Mouse (Mus musculus): ENCODE data around the gene Apbb1. TPM values are rescaled to one million over a fixed set of nuclear protein-coding genes. Genes with fewer than 3 reads are reported as not detected.
A peak's percentile ranks its signal among the peaks of the same experiment; 100 is the strongest.

Gene Apbb1
- polyA plus RNA-seq, 1 experiment, result 35.4 TPM

- Histone ChIP-seq H3K4me3 (ENCODE audit: insufficient read depth, low read depth, low read length) (no peak overlapping the region), H3K27me3 (replicated peaks; ENCODE audit: control insufficient read depth, insufficient read depth, low read length) (no peaks in the 10 kb centered on the region), H3K36me3 (ENCODE audit: control insufficient read depth, insufficient read depth, low read length) (no peaks in the 10 kb centered on the region), H3K27ac (ENCODE audit: insufficient read depth, low read depth, low read length) (no peak overlapping the region), H3K4me1 (ENCODE audit: control insufficient read depth, insufficient read depth, low read length) (peaks cover 5% of the 10 kb centered on the region; the same call in 1 of the 2 replicates)
- DNase-seq, result peak; percentile 72
- TF ChIP-seq POLR2A (IDR thresholded peaks at IDR 0.05; ENCODE audit: low read depth, low read length) (no peak), CTCF (conservative IDR thresholded peaks at IDR 0.05; ENCODE audit: insufficient read depth, insufficient read length, low read depth, low read length) (no peak)
- WGBS, result 21% methylated on average over 6 of the region's 6 CpGs
Measured at GRCm38 (mm10) chr7:105520201-105520600, 61.3 kb downstream of the Apbb1 start.

GRCm38 (mm10) chr7:105519771-105520170, 61.7 kb downstream of the Apbb1 start:
- Histone ChIP-seq H3K36me3 (ENCODE audit: control insufficient read depth, insufficient read depth, low read length) (no peaks in the 10 kb centered on the region), H3K4me3 (ENCODE audit: insufficient read depth, low read depth, low read length) (no peak overlapping the region), H3K4me1 (ENCODE audit: control insufficient read depth, insufficient read depth, low read length) (peaks cover 5% of the 10 kb centered on the region; the same call in 1 of the 2 replicates), H3K27ac (ENCODE audit: insufficient read depth, low read depth, low read length) (no peak overlapping the region), H3K27me3 (replicated peaks; ENCODE audit: control insufficient read depth, insufficient read depth, low read length) (no peaks in the 10 kb centered on the region)
- WGBS, result 64% methylated on average over 2 of the region's 2 CpGs
- DNase-seq, result no peak
- TF ChIP-seq POLR2A (IDR thresholded peaks at IDR 0.05; ENCODE audit: low read depth, low read length) (no peak), CTCF (conservative IDR thresholded peaks at IDR 0.05; ENCODE audit: insufficient read depth, insufficient read length, low read depth, low read length) (no peak)

- Histone ChIP-seq H3K27ac (ENCODE audit: insufficient read depth, low read depth, low read length) (no peak overlapping the region), H3K36me3 (ENCODE audit: control insufficient read depth, insufficient read depth, low read length) (no peaks in the 10 kb centered on the region), H3K4me1 (ENCODE audit: control insufficient read depth, insufficient read depth, low read length) (peaks cover 5% of the 10 kb centered on the region; the same call in 1 of the 2 replicates), H3K4me3 (ENCODE audit: insufficient read depth, low read depth, low read length) (no peak overlapping the region), H3K27me3 (replicated peaks; ENCODE audit: control insufficient read depth, insufficient read depth, low read length) (no peaks in the 10 kb centered on the region)
- DNase-seq, result no peak
- 54% methylated on average over 11 of the region's 11 CpGs for WGBS
- TF ChIP-seq POLR2A (IDR thresholded peaks at IDR 0.05; ENCODE audit: low read depth, low read length) (no peak), CTCF (conservative IDR thresholded peaks at IDR 0.05; ENCODE audit: insufficient read depth, insufficient read length, low read depth, low read length) (no peak)
Measured at GRCm38 (mm10) chr7:105519336-105519735, 62.1 kb downstream of the Apbb1 start.

- peak; percentile 76 for DNase-seq
- 36% methylated on average over 9 of the region's 9 CpGs for WGBS
- H3K36me3 ChIP-seq (ENCODE audit: control insufficient read depth, insufficient read depth, low read length), result no peaks in the 10 kb centered on the region
- H3K27ac ChIP-seq (ENCODE audit: insufficient read depth, low read depth, low read length), result no peak overlapping the region
- no peak for TF ChIP-seq POLR2A (IDR thresholded peaks at IDR 0.05; ENCODE audit: low read depth, low read length)
- no peak for TF ChIP-seq CTCF (conservative IDR thresholded peaks at IDR 0.05; ENCODE audit: insufficient read depth, insufficient read length, low read depth, low read length)
- H3K4me1 ChIP-seq (ENCODE audit: control insufficient read depth, insufficient read depth, low read length), result peaks cover 5% of the 10 kb centered on the region; the same call in 1 of the 2 replicates
- H3K27me3 ChIP-seq (replicated peaks; ENCODE audit: control insufficient read depth, insufficient read depth, low read length), result no peaks in the 10 kb centered on the region
- H3K4me3 ChIP-seq (ENCODE audit: insufficient read depth, low read depth, low read length), result no peak overlapping the region
Measured at GRCm38 (mm10) chr7:105516669-105517360, 64.6 kb downstream of the Apbb1 start.

DNA sequence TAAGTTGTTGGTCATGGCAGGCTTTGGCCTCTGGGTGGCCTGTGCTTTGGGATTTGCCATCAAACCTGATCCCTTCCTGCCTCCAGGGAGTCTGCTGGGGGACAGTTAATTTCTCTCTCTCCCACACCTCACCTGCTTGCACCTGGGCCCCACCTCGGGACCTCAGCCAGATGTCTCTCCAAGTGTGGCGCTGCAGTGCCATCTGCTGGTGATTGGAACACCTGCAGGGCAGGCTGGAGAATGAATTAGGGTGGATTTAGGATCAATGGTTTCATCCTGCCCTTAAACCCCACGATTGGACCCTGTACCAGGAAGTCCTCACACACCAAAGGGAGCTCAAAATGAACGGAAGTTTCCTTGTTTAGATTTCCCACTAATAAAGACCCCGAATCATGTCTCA, 66.3 kb downstream of the Apbb1 start:
- no peak overlapping the region for H3K4me3 ChIP-seq (ENCODE audit: insufficient read depth, low read depth, low read length)
- TF ChIP-seq POLR2A (IDR thresholded peaks at IDR 0.05; ENCODE audit: low read depth, low read length), result no peak
- peak; percentile 89 for TF ChIP-seq CTCF (conservative IDR thresholded peaks at IDR 0.05; ENCODE audit: insufficient read depth, insufficient read length, low read depth, low read length)
- WGBS, result 13% methylated on average over 5 of the region's 5 CpGs

DNA sequence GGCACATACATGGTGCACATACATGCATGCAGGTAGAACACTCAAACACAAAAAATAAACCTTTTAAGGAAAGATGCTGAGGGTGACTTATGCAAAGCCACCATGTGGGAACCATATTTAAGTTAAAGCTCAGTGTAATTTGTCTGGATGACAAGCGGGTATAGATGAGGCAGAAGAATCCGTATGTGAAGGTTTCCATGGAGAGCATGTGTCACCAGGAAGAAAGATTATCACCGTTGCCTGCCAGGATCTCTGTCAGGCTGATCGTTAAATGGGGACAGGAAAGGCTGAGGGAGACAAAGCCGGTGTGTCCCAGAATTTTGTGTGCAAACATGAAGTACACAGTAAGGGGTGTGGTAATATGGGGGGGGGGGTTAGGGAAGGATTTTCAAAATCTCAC, 66.9 kb downstream of the Apbb1 start:
- no peak for TF ChIP-seq POLR2A (IDR thresholded peaks at IDR 0.05; ENCODE audit: low read depth, low read length)
- H3K4me1 ChIP-seq (ENCODE audit: control insufficient read depth, insufficient read depth, low read length), result peaks cover 5% of the 10 kb centered on the region; the same call in 1 of the 2 replicates
- no peak for DNase-seq
- no peaks in the 10 kb centered on the region for H3K27me3 ChIP-seq (replicated peaks; ENCODE audit: control insufficient read depth, insufficient read depth, low read length)
- H3K4me3 ChIP-seq (ENCODE audit: insufficient read depth, low read depth, low read length), result no peak overlapping the region
- no peak overlapping the region for H3K27ac ChIP-seq (ENCODE audit: insufficient read depth, low read depth, low read length)
- H3K36me3 ChIP-seq (ENCODE audit: control insufficient read depth, insufficient read depth, low read length), result no peaks in the 10 kb centered on the region
- 50% methylated on average over 5 of the region's 5 CpGs for WGBS

More for the DNA sequence above, 66.3 kb downstream of the Apbb1 start:
- Histone ChIP-seq H3K27ac (ENCODE audit: insufficient read depth, low read depth, low read length) (no peak overlapping the region), H3K36me3 (ENCODE audit: control insufficient read depth, insufficient read depth, low read length) (no peaks in the 10 kb centered on the region), H3K4me1 (ENCODE audit: control insufficient read depth, insufficient read depth, low read length) (peaks cover 5% of the 10 kb centered on the region; the same call in 1 of the 2 replicates), H3K27me3 (replicated peaks; ENCODE audit: control insufficient read depth, insufficient read depth, low read length) (no peaks in the 10 kb centered on the region)
- DNase-seq, result peak; percentile 64

DNA sequence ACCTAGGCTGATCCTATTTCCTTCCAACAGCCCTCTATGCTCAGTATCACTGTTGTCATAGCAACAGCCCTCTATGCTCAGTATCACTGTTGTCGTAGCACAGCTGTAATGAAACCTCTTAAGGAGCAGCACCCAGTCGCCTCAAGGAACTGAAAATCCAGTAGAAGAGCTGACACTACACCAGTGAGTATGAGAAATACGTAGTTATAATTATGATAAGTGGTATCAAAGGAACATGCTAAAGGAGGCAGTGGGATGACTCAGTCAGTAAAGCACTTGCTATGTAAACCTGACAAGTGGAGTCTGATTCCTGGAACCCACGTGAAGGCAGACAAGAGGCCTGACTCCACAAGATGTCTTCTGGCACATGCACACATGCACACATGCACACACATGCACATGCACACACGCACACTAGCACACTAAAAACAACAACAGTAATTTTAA, 67.6 kb downstream of the Apbb1 start:
- no peak for TF ChIP-seq CTCF (conservative IDR thresholded peaks at IDR 0.05; ENCODE audit: insufficient read depth, insufficient read length, low read depth, low read length)
- no peak for TF ChIP-seq POLR2A (IDR thresholded peaks at IDR 0.05; ENCODE audit: low read depth, low read length)
- Histone ChIP-seq H3K36me3 (ENCODE audit: control insufficient read depth, insufficient read depth, low read length) (no peaks in the 10 kb centered on the region), H3K4me1 (ENCODE audit: control insufficient read depth, insufficient read depth, low read length) (peaks cover 5% of the 10 kb centered on the region; the same call in 1 of the 2 replicates), H3K4me3 (ENCODE audit: insufficient read depth, low read depth, low read length) (no peak overlapping the region), H3K27me3 (replicated peaks; ENCODE audit: control insufficient read depth, insufficient read depth, low read length) (no peaks in the 10 kb centered on the region), H3K27ac (ENCODE audit: insufficient read depth, low read depth, low read length) (no peak overlapping the region)
- no peak for DNase-seq
- WGBS, result 64% methylated on average over 5 of the region's 5 CpGs
